Mouse (Mus musculus) liver, embryonic 14.5 days (tissue): Measurements from ENCODE around the gene Pex11b.

Experiments
- CTCF ChIP-seq: IDR thresholded peaks from 2 replicates; pipeline ENCODE4 v1.5.1; 2016; ENCODE audit warnings: antibody characterized with exemption, low read depth, control low read depth
- EP300 ChIP-seq: IDR thresholded peaks from 2 replicates; pipeline ENCODE4 v1.6.1; 2016; ENCODE audit warnings: antibody characterized with exemption, low read depth

DNA sequence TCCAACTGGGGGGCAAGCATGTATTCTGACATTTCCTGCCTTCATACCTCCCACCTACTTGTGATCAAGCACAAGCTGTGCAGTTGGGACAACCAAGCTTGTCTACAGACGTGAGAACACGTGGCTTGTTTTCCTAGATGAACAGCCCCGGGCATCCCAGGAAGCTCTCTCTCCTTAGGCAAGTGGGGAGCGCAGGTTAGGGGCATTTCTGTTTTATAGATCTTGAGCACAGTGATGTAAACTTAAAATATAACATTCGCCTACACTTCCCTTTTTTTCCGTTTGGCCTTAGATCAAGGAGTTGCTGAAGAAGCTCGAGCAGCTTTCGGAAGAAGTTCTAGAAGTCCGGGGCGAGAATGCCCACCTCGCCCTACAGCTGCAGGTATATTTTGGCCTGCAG, 53.7 kb downstream of the Pex11b start:
- no peak for TF ChIP-seq CTCF
- no peak for TF ChIP-seq EP300
